Mouse (Mus musculus) heart, postnatal 0 days (tissue): ENCODE data around the gene Akna. TPM values are rescaled to one million over a fixed set of nuclear protein-coding genes. Genes with fewer than 3 reads are reported as not detected.

Experiments used
- ATAC-seq: fragments of 200-750 bp; cut with Nextera tagmentation; 2 replicates; pipeline ENCODE4 v1.8.0; 2017; ENCODE audit warnings: low read depth, moderate number of reproducible peaks, moderate library complexity; ENCODE audit not compliant: insufficient read depth
- DNase-seq: peaks from one replicate; pipeline ENCODE4 v3.0.0-alpha.2; 2016; ENCODE audit warnings: low spot score
- H3K27ac ChIP-seq: fragments of 300-500 bp; sonication (generic); 2 replicates; pipeline ENCODE4 v1.5.1; 2014; ENCODE audit warnings: low read depth, mild to moderate bottlenecking
- H3K27me3 ChIP-seq: fragments of 300-500 bp; sonication (generic); 2 replicates; pipeline ENCODE4 v1.6.1; 2014; ENCODE audit warnings: low read length, mixed read lengths; ENCODE audit not compliant: control insufficient read depth, insufficient read depth
- H3K36me3 ChIP-seq: fragments of 300-500 bp; sonication (generic); replicated peaks from 2 replicates; pipeline ENCODE4 v1.6.1; 2014; ENCODE audit warnings: low read length, mixed read lengths; ENCODE audit not compliant: control insufficient read depth, insufficient read depth
- H3K4me1 ChIP-seq: fragments of 300-500 bp; sonication (generic); 2 replicates; pipeline ENCODE4 v1.6.1; 2014; ENCODE audit warnings: antibody characterized with exemption; ENCODE audit not compliant: control insufficient read depth, insufficient read depth
- H3K4me2 ChIP-seq: fragments of 300-500 bp; sonication (generic); 2 replicates; pipeline ENCODE4 v1.6.1; 2014; ENCODE audit warnings: low read depth, mild to moderate bottlenecking, low read length, moderate library complexity
- H3K4me3 ChIP-seq: fragments of 300-500 bp; sonication (generic); 2 replicates; pipeline ENCODE4 v1.5.1; 2014; ENCODE audit warnings: low read depth, low read length
- H3K9ac ChIP-seq: fragments of 300-500 bp; sonication (generic); replicated peaks from 2 replicates; pipeline ENCODE4 v1.6.1; 2014; ENCODE audit warnings: low read depth, low read length, mixed read lengths
- H3K9me3 ChIP-seq: fragments of 300-500 bp; sonication (generic); replicated peaks from 2 replicates; pipeline ENCODE4 v1.6.1; 2016; ENCODE audit warnings: low read length; ENCODE audit not compliant: control insufficient read depth
- CTCF ChIP-seq: IDR thresholded peaks from 2 replicates; pipeline ENCODE4 v1.5.1; 2016; ENCODE audit warnings: antibody characterized with exemption, control low read depth, low read depth
- EP300 ChIP-seq: IDR thresholded peaks from 2 replicates; pipeline ENCODE4 v1.6.1; 2016; ENCODE audit warnings: antibody characterized with exemption, low read depth
- WGBS: fragments of 180-500 bp; shearing (Covaris S2); extraction: QIAGEN DNeasy Blood & Tissue Kit; methylation state at CpG from one replicate; pipeline ENCODE4 v1.1.7; 2014; 5-methylcytosine and 5-hydroxymethylcytosine counted together
- polyA plus RNA-seq: library from polyadenylated mRNA; unstranded; fragments of >200 nt; fragmentation: Nextera tagmentation; extraction: Ambion mirVana; gene quantifications from 2 replicates; pipeline ENCODE4 v1.2.1, GENCODE M21; 2015
- total RNA-seq: library from RNA; depleted of rRNA; stranded (reverse); fragments of >200 nt; gene quantifications from 2 replicates; pipeline ENCODE4 v1.2.3, GENCODE M21; 2014; ENCODE audit warnings: low replicate concordance

The Akna gene
- total and polyA plus RNA-seq, 2 experiments from 2014 or later: 1.4 to 5.5 TPM

- Histone ChIP-seq H3K9me3 (no peaks in the 10 kb centered on the region), H3K9ac (no peak overlapping the region), H3K4me3 (no peak overlapping the region), H3K27ac (no peak overlapping the region), H3K4me2 (no peak overlapping the region), H3K27me3 (no peaks in the 10 kb centered on the region), H3K4me1 (no peaks in the 10 kb centered on the region), H3K36me3 (peaks cover 6% of the 10 kb centered on the region; the same call in 1 of the 2 replicates)
- WGBS: 64% methylated on average over 8 of the region's 8 CpGs
- DNase-seq (no peak), ATAC-seq (no peak)
- no peak for TF ChIP-seq EP300
- no peak for TF ChIP-seq CTCF
These were observed 13.8 kb downstream of the Akna start for GRCm38 (mm10) chr4:63389121-63389886.

GRCm38 (mm10) chr4:63388029-63388428 is 15.1 kb downstream of the Akna start:
- H3K4me3 ChIP-seq: no peak overlapping the region
- ATAC-seq (no peak), DNase-seq (no peak)
- H3K4me1 ChIP-seq: no peaks in the 10 kb centered on the region
- H3K9me3 ChIP-seq: no peaks in the 10 kb centered on the region
- H3K36me3 ChIP-seq: peaks cover 8% of the 10 kb centered on the region; the same call in 1 of the 2 replicates
- no peak overlapping the region for H3K9ac ChIP-seq
- H3K27me3 ChIP-seq: no peaks in the 10 kb centered on the region
- TF ChIP-seq CTCF (no peak), EP300 (no peak)
- no peak overlapping the region for H3K27ac ChIP-seq
- H3K4me2 ChIP-seq: no peak overlapping the region
- 73% methylated on average over 6 of the region's 6 CpGs for WGBS

DNA sequence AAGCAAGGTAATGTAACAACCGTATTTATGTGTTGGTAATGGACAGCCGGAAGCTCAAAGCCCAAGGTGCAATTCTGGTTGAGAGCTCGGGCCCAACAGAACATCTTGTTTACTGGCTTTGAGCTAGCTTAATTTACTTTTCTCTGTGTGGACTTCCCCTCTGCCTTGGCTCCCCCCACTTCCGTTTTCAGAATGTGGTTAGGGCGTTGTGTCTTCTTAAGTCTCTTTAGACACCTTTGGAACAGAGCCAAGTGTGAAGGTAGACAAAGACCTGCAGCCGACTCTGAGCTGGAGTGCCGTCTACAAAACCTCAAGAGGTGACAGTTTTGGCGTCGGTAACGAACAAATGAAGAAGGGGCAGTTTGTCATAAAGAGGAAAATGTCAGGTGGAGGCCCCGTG is 17.4 kb downstream of the Akna start:
- Histone ChIP-seq H3K4me2 (peak overlapping the region; percentile 16; the same call in 1 of the 2 replicates), H3K9ac (no peak overlapping the region), H3K27me3 (no peaks in the 10 kb centered on the region), H3K4me3 (peak overlapping the region; percentile 15; the same call in 1 of the 2 replicates), H3K4me1 (no peaks in the 10 kb centered on the region), H3K27ac (peak overlapping the region; percentile 40; the same call in 1 of the 2 replicates), H3K36me3 (peaks cover 16% of the 10 kb centered on the region; the same call in 1 of the 2 replicates), H3K9me3 (no peaks in the 10 kb centered on the region)
- 75% methylated on average over 11 of the region's 11 CpGs for WGBS
- ATAC-seq: no peak
- no peak for TF ChIP-seq CTCF
- no peak for TF ChIP-seq EP300
- DNase-seq: no peak

DNA sequence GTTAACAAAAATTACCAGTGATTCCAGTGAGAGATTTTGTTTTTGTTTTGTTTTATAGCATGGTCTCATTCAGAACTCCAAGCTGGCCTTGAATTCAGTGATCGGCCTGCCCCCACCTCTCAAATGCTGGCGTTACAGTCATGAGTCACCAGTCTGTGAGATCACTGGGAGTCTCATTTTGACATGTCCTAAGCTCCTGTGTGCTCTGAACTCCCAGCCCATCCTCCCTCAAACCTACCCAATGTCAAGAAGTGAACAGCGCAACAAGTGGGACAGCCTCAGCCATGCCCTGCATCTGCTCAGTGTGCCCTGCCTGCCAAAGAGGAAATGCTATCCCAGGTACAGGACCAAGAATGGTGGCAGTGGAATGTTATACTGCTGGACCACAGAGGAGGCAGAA is 17.9 kb downstream of the Akna start:
- Histone ChIP-seq H3K4me1 (no peaks in the 10 kb centered on the region), H3K4me2 (no peak overlapping the region), H3K36me3 (peaks cover 22% of the 10 kb centered on the region; the same call in 1 of the 2 replicates), H3K27ac (no peak overlapping the region; the same call in 1 of the 2 replicates), H3K9ac (no peak overlapping the region), H3K27me3 (no peaks in the 10 kb centered on the region), H3K9me3 (no peaks in the 10 kb centered on the region), H3K4me3 (no peak overlapping the region)
- WGBS: 74% methylated on average over 3 of the region's 3 CpGs
- no peak for ATAC-seq
- TF ChIP-seq CTCF (no peak), EP300 (no peak)
- DNase-seq: no peak

DNA sequence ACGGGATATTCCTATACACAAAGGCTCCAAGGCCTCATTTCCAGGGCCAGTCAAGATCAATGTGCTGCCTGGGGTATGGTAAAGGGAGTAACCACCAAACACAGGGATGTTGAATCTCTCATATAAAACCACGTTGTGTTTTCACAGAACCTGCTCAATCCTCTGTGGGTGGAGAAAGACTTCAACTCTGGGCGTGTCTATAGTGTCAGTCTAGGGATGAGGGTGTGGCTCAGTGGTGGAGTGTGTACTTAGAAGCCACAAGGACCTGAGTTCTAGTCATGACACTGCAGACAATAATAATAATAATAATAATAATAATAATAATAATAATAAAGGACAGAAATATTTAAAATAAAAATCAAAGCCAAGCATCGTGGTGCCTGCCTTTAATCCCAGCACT is 18.9 kb downstream of the Akna start:
- DNase-seq: no peak
- Histone ChIP-seq H3K9me3 (no peaks in the 10 kb centered on the region), H3K27ac (no peak overlapping the region), H3K27me3 (no peaks in the 10 kb centered on the region), H3K4me2 (no peak overlapping the region), H3K4me3 (no peak overlapping the region), H3K4me1 (no peaks in the 10 kb centered on the region), H3K9ac (no peak overlapping the region), H3K36me3 (peaks cover 24% of the 10 kb centered on the region)
- ATAC-seq: no peak
- WGBS: 86% methylated on average over 4 of the region's 4 CpGs
- TF ChIP-seq EP300: no peak
- TF ChIP-seq CTCF: no peak
